Mouse (Mus musculus): ENCODE measurements around the gene Bax. TPM values are rescaled to one million over a fixed set of nuclear protein-coding genes. Genes with fewer than 3 reads are reported as not detected.
"Not testable (repeated sequence)": the region's sequence is repeated elsewhere in the genome, so short reads cannot be mapped to it uniquely, and the experiment has no call there.

The Bax gene
- polyA plus RNA-seq, 1 experiment, result 143 TPM

GRCm38 (mm10) chr7:45487861-45488292 lies 21.2 kb upstream of the Bax start:
- Histone ChIP-seq H3K4me1 (ENCODE audit: control insufficient read depth, insufficient read depth, low read length) (no peaks in the 10 kb centered on the region; the same call in 1 of the 2 replicates), H3K4me3 (replicated peaks; ENCODE audit: control insufficient read depth, low read depth, low read length) (no peak overlapping the region), H3K27ac (ENCODE audit: control insufficient read depth, insufficient read depth, low read depth, low read length, poor library complexity) (no peak overlapping the region)
- TF ChIP-seq POLR2A (IDR thresholded peaks at IDR 0.05; ENCODE audit: borderline replicate concordance, control insufficient read depth, low read depth, low read length), result no peak
- TF ChIP-seq CTCF (IDR thresholded peaks at IDR 0.05; ENCODE audit: control insufficient read depth, insufficient read depth, low read length), result no peak
- 70% methylated on average over 11 of the region's 11 CpGs for WGBS

- Histone ChIP-seq H3K4me1 (ENCODE audit: control insufficient read depth, insufficient read depth, low read length) (no peaks in the 10 kb centered on the region; the same call in 1 of the 2 replicates), H3K4me3 (replicated peaks; ENCODE audit: control insufficient read depth, low read depth, low read length) (no peak within 1 kb of the TSS), H3K27ac (ENCODE audit: control insufficient read depth, insufficient read depth, low read depth, low read length, poor library complexity) (no peak within 1 kb of the TSS)
- 84% methylated on average over 12 of the region's 12 CpGs for WGBS
- TF ChIP-seq POLR2A (IDR thresholded peaks at IDR 0.05; ENCODE audit: borderline replicate concordance, control insufficient read depth, low read depth, low read length) (no peak), CTCF (IDR thresholded peaks at IDR 0.05; ENCODE audit: control insufficient read depth, insufficient read depth, low read length) (no peak)
These were observed 20.2 kb upstream of the Bax start, which contains the start of gene Gm45808 for GRCm38 (mm10) chr7:45486761-45487415. Gm45808 (minus strand) TSS chr7:45486811.

GRCm38 (mm10) chr7:45486158-45486557 lies 19.5 kb upstream of the Bax start:
- H3K4me1 ChIP-seq (ENCODE audit: control insufficient read depth, insufficient read depth, low read length), result no peaks in the 10 kb centered on the region; the same call in 1 of the 2 replicates
- WGBS, result 77% methylated on average over 7 of the region's 7 CpGs
- no peak for TF ChIP-seq CTCF (IDR thresholded peaks at IDR 0.05; ENCODE audit: control insufficient read depth, insufficient read depth, low read length)
- TF ChIP-seq POLR2A (IDR thresholded peaks at IDR 0.05; ENCODE audit: borderline replicate concordance, control insufficient read depth, low read depth, low read length), result no peak
- H3K27ac ChIP-seq (ENCODE audit: control insufficient read depth, insufficient read depth, low read depth, low read length, poor library complexity), result no peak overlapping the region
- no peak overlapping the region for H3K4me3 ChIP-seq (replicated peaks; ENCODE audit: control insufficient read depth, low read depth, low read length)

GRCm38 (mm10) chr7:45484985-45485384 lies 18.3 kb upstream of the Bax start:
- 77% methylated on average over 5 of the region's 5 CpGs for WGBS
- not testable (repeated sequence) for H3K4me3 ChIP-seq (replicated peaks; ENCODE audit: control insufficient read depth, low read depth, low read length); H3K4me1 ChIP-seq (ENCODE audit: control insufficient read depth, insufficient read depth, low read length); H3K27ac ChIP-seq (ENCODE audit: control insufficient read depth, insufficient read depth, low read depth, low read length, poor library complexity)

GRCm38 (mm10) chr7:45482166-45482565 lies 15.5 kb upstream of the Bax start:
- Histone ChIP-seq H3K27ac (ENCODE audit: control insufficient read depth, insufficient read depth, low read depth, low read length, poor library complexity) (no peak overlapping the region), H3K4me1 (ENCODE audit: control insufficient read depth, insufficient read depth, low read length) (no peaks in the 10 kb centered on the region; the same call in 1 of the 2 replicates), H3K4me3 (replicated peaks; ENCODE audit: control insufficient read depth, low read depth, low read length) (no peak overlapping the region)
- no peak for TF ChIP-seq CTCF (IDR thresholded peaks at IDR 0.05; ENCODE audit: control insufficient read depth, insufficient read depth, low read length)
- no peak for TF ChIP-seq POLR2A (IDR thresholded peaks at IDR 0.05; ENCODE audit: borderline replicate concordance, control insufficient read depth, low read depth, low read length)
- WGBS, result 73% methylated on average over 1 of the region's 1 CpGs

GRCm38 (mm10) chr7:45481374-45481927 lies 14.8 kb upstream of the Bax start, which contains the start of gene Tulp2:
Tulp2 (plus strand) TSS chr7:45481877.
- 64% methylated on average over 15 of the region's 15 CpGs for WGBS
- TF ChIP-seq POLR2A (IDR thresholded peaks at IDR 0.05; ENCODE audit: borderline replicate concordance, control insufficient read depth, low read depth, low read length) (no peak), CTCF (IDR thresholded peaks at IDR 0.05; ENCODE audit: control insufficient read depth, insufficient read depth, low read length) (no peak)
- H3K4me3 ChIP-seq (replicated peaks; ENCODE audit: control insufficient read depth, low read depth, low read length), result no peak within 1 kb of the TSS
- H3K27ac ChIP-seq (ENCODE audit: control insufficient read depth, insufficient read depth, low read depth, low read length, poor library complexity), result no peak within 1 kb of the TSS
- no peaks in the 10 kb centered on the region; the same call in 1 of the 2 replicates for H3K4me1 ChIP-seq (ENCODE audit: control insufficient read depth, insufficient read depth, low read length)

GRCm38 (mm10) chr7:45480310-45480709 lies 13.6 kb upstream of the Bax start:
- not testable (repeated sequence) for H3K27ac ChIP-seq (ENCODE audit: control insufficient read depth, insufficient read depth, low read depth, low read length, poor library complexity); H3K4me1 ChIP-seq (ENCODE audit: control insufficient read depth, insufficient read depth, low read length); H3K4me3 ChIP-seq (replicated peaks; ENCODE audit: control insufficient read depth, low read depth, low read length)
- WGBS, result 81% methylated on average over 4 of the region's 4 CpGs

- 89% methylated on average over 7 of the region's 7 CpGs for WGBS
- Histone ChIP-seq H3K4me3 (replicated peaks; ENCODE audit: control insufficient read depth, low read depth, low read length) (no peak overlapping the region), H3K27ac (ENCODE audit: control insufficient read depth, insufficient read depth, low read depth, low read length, poor library complexity) (no peak overlapping the region), H3K4me1 (ENCODE audit: control insufficient read depth, insufficient read depth, low read length) (no peaks in the 10 kb centered on the region)
- no peak for TF ChIP-seq POLR2A (IDR thresholded peaks at IDR 0.05; ENCODE audit: borderline replicate concordance, control insufficient read depth, low read depth, low read length)
- no peak for TF ChIP-seq CTCF (IDR thresholded peaks at IDR 0.05; ENCODE audit: control insufficient read depth, insufficient read depth, low read length)
These were observed 12.1 kb upstream of the Bax start for GRCm38 (mm10) chr7:45478774-45479173.

GRCm38 (mm10) chr7:45477003-45477402 lies 10.3 kb upstream of the Bax start:
- 14% methylated on average over 3 of the region's 3 CpGs for WGBS
- no peaks in the 10 kb centered on the region for H3K4me1 ChIP-seq (ENCODE audit: control insufficient read depth, insufficient read depth, low read length)
- no peak overlapping the region for H3K4me3 ChIP-seq (replicated peaks; ENCODE audit: control insufficient read depth, low read depth, low read length)
- no peak for TF ChIP-seq POLR2A (IDR thresholded peaks at IDR 0.05; ENCODE audit: borderline replicate concordance, control insufficient read depth, low read depth, low read length)
- peak; percentile 63 for TF ChIP-seq CTCF (IDR thresholded peaks at IDR 0.05; ENCODE audit: control insufficient read depth, insufficient read depth, low read length)
- H3K27ac ChIP-seq (ENCODE audit: control insufficient read depth, insufficient read depth, low read depth, low read length, poor library complexity), result no peak overlapping the region

Measured in bone marrow, adult 2 months (tissue).